Mouse (Mus musculus): ENCODE measurements at regions not wholly inside any gene's neighbourhood (a gene's known extent, or its start where the extent isn't known, plus 50 kb on each side); places are given as distances from the start of the nearest gene placed in this dataset.

- TF ChIP-seq GATA1 (IDR thresholded peaks at IDR 0.05; ENCODE audit: low read length) (no peak), TAL1 (IDR thresholded peaks at IDR 0.05; ENCODE audit: low read length) (no peak)
Measured at GRCm38 (mm10) chr19:32960196-32960947, 203.1 kb downstream of the Pten start.
